Mouse (Mus musculus): ENCODE measurements around the gene Taar2. TPM values are rescaled to one million over a fixed set of nuclear protein-coding genes. Genes with fewer than 3 reads are reported as not detected.

Taar2 gene
- not detected in 2 replicates for polyA plus RNA-seq (2012; rRNA removed)

DNA sequence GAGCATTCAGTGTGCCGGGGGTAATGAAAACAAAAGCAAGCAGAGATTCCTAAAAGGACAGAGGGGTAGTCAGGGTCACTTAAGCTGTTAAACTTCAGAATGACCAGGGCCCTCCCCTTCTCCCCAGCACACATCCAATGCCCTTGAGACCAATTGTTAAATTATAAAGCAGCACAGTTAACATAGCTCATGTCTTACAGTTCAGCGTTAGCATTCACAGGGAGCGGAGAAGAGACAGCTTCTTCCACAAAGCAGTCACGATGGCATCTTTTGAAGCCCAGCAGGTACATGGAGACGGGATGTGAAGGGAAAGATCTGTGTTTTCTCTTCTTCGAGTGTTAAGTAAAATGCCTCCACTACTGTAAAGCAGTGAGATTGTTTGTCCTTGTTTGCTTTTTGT is at the start of gene Taar2:
Gene Taar2 (plus strand): TSS at position 261 of the 400 bp plus-strand sequence.
- DNase-seq (ENCODE audit: low read depth, low spot score): no peak
- WGBS: 32% methylated on average over 6 of the region's 6 CpGs

DNA sequence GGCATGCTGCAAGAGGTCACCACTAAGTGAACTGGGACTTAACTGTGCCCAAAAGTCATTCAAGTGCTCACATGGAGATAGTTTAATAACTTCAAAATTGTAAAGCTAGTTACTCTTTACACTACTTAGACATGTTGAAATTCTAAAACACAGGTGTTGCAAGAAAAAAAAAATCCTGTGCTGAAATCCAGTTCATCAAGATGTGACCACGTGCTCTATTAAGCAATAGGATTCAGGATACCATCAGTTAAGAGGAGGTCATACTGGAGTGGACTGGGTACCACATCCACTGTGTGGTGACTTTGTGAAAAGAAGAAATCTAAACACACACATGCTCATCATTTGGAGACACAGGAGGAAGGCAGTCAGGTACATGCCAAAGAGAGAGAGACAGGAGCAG is 45.4 kb upstream of the Taar2 start:
- DNase-seq (ENCODE audit: low read depth, low spot score): no peak
- WGBS: 80% methylated on average over 1 of the region's 1 CpGs

DNA sequence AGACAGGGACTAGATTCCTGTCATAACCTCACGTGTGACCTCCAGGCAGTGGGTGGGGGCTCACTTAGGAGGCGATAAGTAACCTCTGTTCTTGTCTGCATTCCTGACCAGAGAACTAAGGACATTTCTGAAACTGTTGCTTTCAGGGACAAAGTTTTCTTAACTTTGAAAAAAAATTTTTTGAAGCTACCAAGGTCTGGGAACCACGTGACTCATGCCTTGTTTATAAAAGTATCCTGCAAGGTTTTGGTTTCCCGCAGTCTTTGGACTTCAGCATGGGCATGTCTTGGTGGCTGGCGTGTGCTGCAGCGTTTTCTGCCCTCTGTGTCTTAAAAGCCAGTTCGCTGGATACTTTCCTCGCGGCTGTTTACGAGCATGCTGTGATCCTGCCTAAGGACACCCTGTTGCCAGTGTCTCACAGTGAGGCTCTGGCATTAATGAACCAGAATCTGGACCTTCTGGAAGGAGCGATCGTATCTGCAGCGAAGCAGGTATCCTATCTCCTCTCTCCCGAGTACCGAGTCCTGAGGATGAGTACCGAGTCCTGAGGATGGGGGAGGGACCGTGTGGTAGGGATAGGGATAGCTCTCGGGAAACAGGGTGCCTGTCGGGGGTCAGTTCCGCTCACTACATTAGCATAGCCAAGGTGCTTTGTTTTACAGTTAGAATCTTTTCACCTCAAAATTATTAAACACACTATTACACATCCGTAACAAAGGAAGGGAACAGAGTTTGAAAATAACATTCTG is 43.6 kb upstream of the Taar2 start, which contains the start of gene Vnn1:
Gene Vnn1 (plus strand): TSS at position 88 of the 749 bp plus-strand sequence.
- WGBS: 14% methylated on average over 21 of the region's 21 CpGs
- no peak for DNase-seq (ENCODE audit: low read depth, low spot score)

GRCm38 (mm10) chr10:23895376-23895775 is 43.0 kb upstream of the Taar2 start:
- WGBS: 46% methylated on average over 7 of the region's 7 CpGs

DNA sequence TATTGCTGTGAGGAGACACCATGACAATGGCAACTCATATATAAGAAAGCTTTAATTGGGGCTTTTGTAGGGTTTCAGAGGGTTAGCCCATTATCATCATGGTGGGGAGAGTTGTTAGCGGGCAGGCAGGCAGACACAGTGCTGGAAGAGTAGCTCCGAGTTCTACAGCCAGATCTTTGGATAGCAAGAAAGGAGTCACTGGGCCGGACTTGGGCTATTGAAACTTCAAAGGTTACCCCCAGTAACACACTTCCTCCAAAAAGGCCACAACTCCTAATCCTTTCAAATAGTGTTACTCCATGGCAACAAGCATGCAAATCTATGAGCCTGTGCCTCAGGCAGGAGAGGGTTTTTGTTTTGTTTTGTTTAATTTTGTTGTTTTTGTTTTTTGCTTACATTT is 37.3 kb upstream of the Taar2 start:
- WGBS: 88% methylated on average over 3 of the region's 3 CpGs
- no peak for DNase-seq (ENCODE audit: low read depth, low spot score)

More at GRCm38 (mm10) chr10:23895376-23895775, 43.0 kb upstream of the Taar2 start:
- no peak for DNase-seq (ENCODE audit: low read depth, low spot score)

DNA sequence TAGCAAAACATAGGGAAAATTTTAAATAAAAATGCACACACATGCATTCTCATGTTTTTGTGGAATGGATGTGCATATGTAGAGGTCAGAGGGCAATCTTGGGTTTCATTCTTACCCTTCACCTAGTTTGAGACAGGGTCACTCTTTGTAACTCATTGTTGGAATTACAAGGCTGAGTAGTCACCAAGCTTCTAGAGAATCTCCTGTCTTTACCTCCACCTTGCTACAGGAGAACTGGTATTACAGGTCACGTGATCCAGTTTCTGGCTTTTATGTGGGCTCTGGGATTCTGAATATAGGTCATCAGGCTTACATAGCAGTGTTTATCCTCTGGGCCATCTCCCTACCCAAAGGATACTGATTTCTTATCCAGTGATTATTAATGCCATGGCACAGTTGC is 32.7 kb upstream of the Taar2 start:
- 86% methylated on average over 1 of the region's 1 CpGs for WGBS
- DNase-seq (ENCODE audit: low read depth, low spot score): no peak

- WGBS: 88% methylated on average over 4 of the region's 4 CpGs
These were observed 18.3 kb upstream of the Taar2 start, which contains the start of gene Taar1 for GRCm38 (mm10) chr10:23920056-23920455. Taar1 (plus strand) TSS chr10:23920356.

GRCm38 (mm10) chr10:23922468-23922867 is 15.9 kb upstream of the Taar2 start:
- DNase-seq (ENCODE audit: low read depth, low spot score): no peak
- 31% methylated on average over 3 of the region's 3 CpGs for WGBS

More at GRCm38 (mm10) chr10:23920056-23920455, 18.3 kb upstream of the Taar2 start, which contains the start of gene Taar1:
- no peak for DNase-seq (ENCODE audit: low read depth, low spot score)

- WGBS: 84% methylated on average over 2 of the region's 2 CpGs
- DNase-seq (ENCODE audit: low read depth, low spot score): no peak
These were observed 14.4 kb upstream of the Taar2 start for GRCm38 (mm10) chr10:23923941-23924340.

GRCm38 (mm10) chr10:23937613-23938012 is 759 bp upstream of the Taar2 start:
- DNase-seq (ENCODE audit: low read depth, low spot score): no peak
- WGBS: 19% methylated on average over 4 of the region's 4 CpGs

DNA sequence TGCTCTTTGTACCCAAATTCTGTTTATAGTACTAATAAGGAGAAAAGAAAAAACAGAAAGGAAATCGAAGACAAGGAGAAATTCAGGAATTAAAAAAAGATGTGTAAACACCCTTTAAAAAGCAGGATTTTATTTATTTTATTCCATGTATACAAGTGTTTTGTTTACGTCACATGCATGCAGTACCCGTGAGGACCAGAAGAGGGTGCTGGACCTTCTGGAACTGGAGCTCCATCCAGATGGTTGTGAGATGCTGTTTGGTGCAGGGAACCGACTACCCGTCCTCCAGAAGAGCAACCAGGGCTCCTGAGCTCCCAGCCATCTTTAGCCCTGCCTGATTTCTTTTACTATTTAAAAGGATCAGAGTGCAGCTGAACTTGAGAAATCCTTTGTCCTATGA is 4.1 kb downstream of the Taar2 start:
- DNase-seq (ENCODE audit: low read depth, low spot score): no peak
- 75% methylated on average over 5 of the region's 5 CpGs for WGBS

- 39% methylated on average over 7 of the region's 7 CpGs for WGBS
- DNase-seq (ENCODE audit: low read depth, low spot score): no peak
These were observed 9.7 kb downstream of the Taar2 start for GRCm38 (mm10) chr10:23948026-23948425.

DNA sequence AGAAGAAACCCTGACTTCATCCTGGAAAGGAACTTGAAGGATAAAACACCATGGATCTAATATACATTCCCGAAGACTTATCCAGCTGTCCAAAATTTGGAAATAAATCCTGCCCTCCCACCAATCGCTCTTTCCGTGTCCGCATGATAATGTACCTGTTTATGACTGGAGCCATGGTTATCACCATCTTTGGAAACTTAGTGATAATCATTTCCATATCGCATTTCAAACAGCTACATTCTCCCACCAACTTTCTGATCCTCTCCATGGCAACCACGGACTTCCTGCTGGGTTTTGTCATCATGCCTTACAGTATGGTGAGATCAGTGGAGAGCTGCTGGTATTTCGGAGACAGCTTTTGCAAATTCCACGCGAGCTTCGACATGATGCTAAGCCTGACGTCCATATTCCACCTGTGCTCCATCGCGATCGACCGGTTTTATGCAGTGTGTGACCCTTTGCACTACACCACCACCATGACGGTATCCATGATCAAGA is 11.2 kb downstream of the Taar2 start, which contains the start of gene Taar3:
Gene Taar3 (plus strand): TSS at position 51 of the 498 bp plus-strand sequence.
- WGBS: 92% methylated on average over 16 of the region's 16 CpGs
- DNase-seq (ENCODE audit: low read depth, low spot score): no peak

DNA sequence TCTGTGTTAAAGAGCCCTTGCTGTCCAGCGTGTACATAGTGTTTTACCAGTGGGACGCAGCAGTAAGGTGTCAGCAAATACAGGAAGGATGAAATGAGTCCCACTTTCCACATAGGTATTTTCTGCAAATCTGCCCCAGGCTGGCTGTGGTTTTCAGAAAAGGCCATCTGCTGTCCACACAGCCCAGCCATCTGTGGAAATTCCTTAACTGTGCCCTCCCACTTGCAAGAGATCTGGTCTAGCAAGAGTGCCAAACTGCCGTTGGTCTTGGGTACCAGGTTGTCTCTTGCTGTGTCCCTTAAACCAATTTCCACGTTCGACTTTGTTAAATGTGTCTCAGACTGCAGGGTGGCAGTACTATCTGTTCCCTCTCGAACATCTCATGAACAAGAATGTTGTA is 13.3 kb downstream of the Taar2 start:
- 71% methylated on average over 6 of the region's 6 CpGs for WGBS

DNA sequence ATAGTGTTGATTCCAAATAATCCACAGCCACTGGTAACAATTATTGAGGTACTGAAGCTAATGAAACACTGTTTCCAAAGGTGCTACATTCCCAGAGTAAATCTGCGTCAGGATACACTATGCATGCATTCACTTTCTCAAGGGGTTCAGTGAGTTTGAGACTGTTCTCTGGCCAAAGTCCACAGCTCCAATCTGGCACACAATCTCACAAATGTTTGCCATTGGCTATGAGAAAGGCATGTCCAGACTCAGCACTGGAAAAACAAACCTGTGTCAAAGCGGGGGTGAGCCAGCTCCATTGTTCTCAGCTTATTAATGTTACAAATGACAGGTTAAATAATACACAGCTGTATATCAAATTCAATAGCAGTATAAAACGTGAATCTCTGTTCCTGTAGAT is 20.7 kb downstream of the Taar2 start:
- DNase-seq (ENCODE audit: low read depth, low spot score): no peak
- 22% methylated on average over 3 of the region's 3 CpGs for WGBS

More for the DNA sequence above, 13.3 kb downstream of the Taar2 start:
- no peak for DNase-seq (ENCODE audit: low read depth, low spot score)

GRCm38 (mm10) chr10:23960444-23960915 is 22.1 kb downstream of the Taar2 start, which contains the start of gene Taar4:
Taar4 (plus strand) TSS chr10:23960494.
- WGBS: 88% methylated on average over 13 of the region's 13 CpGs
- no peak for DNase-seq (ENCODE audit: low read depth, low spot score)

DNA sequence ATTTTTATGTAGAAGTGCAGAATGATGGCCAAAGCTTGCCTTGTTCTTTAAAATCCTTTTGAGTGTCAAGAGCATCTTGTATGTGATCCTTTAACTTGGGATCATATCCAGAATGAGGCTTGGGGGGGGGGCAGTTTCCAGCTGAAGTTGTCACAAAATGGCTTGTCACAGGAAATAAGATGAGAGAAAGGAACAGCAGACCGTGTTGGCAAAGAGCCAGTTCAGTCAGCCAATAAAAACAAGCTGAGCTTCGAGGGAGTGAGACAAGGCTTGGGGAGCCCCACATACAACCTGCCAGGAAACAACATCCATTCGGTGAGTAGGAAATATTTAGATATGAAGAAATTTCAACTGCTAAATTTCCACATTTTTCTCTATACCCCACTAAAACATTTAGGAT is 25.1 kb downstream of the Taar2 start:
- WGBS: 31% methylated on average over 3 of the region's 3 CpGs
- no peak for DNase-seq (ENCODE audit: low read depth, low spot score)

- no peak for DNase-seq (ENCODE audit: low read depth, low spot score)
- 86% methylated on average over 6 of the region's 6 CpGs for WGBS
These were observed 26.7 kb downstream of the Taar2 start for GRCm38 (mm10) chr10:23964921-23965610.

DNA sequence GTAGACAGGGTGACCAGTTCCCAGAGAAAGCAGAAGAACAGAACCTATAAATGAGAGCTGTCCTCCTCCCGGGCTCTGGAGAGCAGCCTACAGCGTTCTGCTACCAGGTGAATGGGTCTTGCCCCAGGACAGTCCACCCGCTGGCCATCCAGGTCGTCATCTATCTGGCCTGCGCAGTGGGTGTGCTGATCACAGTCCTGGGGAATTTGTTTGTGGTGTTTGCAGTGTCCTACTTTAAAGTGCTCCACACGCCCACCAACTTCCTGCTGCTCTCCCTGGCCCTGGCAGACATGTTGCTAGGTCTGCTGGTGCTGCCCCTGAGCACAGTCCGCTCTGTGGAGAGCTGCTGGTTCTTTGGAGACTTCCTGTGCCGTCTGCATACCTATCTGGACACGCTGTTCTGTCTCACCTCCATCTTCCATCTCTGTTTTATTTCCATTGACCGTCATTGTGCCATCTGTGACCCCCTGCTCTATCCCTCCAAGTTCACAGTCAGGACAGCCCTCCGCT is 32.3 kb downstream of the Taar2 start, which contains the start of gene Taar5:
Gene Taar5 (plus strand): TSS at position 51 of the 510 bp plus-strand sequence.
- WGBS: 86% methylated on average over 11 of the region's 11 CpGs

GRCm38 (mm10) chr10:23971256-23971655 is 32.9 kb downstream of the Taar2 start:
- 90% methylated on average over 5 of the region's 5 CpGs for WGBS
- no peak for DNase-seq (ENCODE audit: low read depth, low spot score)

More for the DNA sequence above, 32.3 kb downstream of the Taar2 start, which contains the start of gene Taar5:
- DNase-seq (ENCODE audit: low read depth, low spot score): no peak

Measured in large intestine, adult 2 months (tissue).